Mouse (Mus musculus): ENCODE results near the gene Socs2. TPM values are rescaled to one million over a fixed set of nuclear protein-coding genes. Genes with fewer than 3 reads are reported as not detected.
"Not testable (repeated sequence)": the region's sequence is repeated elsewhere in the genome, so short reads cannot be mapped to it uniquely, and the experiment has no call there.

Socs2 gene
- total RNA-seq, 2 experiments from 2014 or later = 34.3 to 39.3 TPM

DNA sequence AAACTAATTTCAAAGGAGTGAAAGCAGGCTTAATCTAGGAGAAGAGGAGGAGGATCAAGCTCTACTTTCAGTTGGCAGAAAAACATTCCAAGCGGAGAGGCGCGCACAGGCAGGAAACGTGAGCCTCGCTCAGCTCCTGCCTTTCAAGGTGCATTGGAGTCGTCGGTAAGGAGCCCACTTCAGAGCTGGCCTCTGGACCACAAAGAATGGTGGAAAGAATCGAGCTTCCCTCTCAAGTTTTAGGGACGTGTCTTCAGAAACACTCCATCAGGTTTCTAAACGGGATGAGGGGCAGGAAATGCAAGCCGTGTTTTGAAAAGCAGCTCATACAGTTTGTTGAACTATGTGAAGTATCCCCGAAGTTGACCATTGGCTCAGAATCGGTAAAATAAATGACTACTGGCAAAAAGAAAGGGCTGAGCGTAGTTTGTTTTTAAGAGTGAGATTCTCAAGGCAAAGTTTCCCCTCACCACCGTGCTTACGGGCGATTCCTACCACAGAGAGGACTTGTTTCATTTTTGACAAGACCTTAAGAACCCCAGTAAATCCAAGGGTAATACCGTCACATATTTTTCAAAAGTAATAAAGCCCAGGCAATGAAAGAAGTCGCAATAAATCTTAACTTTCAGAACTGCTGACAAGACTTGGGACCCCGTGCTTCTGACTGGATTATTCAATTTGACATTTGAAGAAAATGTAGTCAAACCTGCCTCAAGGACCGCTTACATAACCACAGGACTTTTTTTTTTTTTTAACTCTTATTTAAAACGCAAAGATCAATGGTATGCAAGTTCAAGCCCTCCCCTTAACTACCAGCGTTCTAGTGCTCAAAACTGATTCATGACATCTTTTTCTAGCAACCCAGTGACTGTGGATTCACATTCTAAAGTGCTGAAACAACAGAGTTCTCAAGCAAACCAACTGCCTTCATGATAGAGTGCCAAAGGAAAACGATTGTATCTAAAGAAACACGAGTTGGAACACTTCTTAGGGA, 21.9 kb downstream of the Socs2 start:
- DNase-seq = peak in 1 of 2 experiments; percentile 75

DNA sequence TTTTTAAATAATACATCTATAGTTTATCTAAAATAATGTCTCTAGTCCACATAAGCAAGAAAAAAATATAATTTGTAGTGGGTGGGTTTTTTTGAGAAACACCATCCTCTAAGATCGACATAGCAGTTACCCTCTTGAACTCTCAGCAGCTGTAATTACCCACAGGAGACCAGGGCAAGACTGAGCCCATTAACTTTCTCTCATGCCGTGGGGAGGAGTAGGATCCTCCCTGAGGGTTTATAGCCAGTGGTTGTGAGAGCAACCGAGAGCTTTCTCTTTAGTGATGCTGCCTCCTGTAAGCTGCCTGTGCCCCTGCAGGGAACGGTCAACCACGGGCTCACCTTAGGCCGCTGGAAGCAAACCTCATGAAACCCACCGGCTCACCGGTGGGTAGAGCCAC, 24.9 kb downstream of the Socs2 start:
- DNase-seq = no peak

DNA sequence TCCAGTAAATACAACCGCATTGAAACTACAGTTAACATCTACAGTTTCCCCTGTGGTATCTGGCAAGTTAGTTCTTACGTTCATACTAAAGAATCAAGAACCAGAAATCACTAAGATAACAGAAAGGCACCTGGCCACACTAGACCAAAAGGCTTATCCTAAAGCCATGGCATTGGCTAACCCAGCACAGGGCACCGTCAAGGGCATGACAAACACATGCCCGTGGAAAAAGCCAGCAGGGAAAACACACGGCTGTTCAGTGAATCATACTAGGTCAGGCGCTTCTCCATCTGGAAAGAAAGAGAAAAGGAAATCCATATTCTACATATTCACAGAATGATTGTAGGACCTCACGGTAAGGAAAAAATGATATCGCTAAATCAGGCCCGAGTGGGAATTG, 26.1 kb downstream of the Socs2 start:
- DNase-seq = no peak

DNA sequence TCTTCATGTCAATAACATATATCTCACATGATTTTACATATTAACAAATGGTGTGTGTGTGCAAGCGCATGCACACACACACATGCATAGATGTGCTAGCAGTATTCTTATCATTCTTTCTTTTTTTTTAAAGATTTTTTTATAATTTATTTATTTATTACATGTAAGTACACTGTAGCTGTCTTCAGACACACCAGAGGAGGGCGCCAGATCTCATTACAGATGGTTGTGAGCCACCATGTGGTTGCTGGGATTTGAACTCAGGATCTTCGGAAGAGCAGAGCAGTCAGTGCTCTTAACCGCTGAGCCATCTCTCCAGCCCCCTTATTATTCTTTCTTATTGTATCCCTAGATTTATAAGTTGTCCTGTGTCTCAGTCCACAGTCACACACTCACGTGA, 27.2 kb downstream of the Socs2 start:
- not testable (repeated sequence) for DNase-seq

DNA sequence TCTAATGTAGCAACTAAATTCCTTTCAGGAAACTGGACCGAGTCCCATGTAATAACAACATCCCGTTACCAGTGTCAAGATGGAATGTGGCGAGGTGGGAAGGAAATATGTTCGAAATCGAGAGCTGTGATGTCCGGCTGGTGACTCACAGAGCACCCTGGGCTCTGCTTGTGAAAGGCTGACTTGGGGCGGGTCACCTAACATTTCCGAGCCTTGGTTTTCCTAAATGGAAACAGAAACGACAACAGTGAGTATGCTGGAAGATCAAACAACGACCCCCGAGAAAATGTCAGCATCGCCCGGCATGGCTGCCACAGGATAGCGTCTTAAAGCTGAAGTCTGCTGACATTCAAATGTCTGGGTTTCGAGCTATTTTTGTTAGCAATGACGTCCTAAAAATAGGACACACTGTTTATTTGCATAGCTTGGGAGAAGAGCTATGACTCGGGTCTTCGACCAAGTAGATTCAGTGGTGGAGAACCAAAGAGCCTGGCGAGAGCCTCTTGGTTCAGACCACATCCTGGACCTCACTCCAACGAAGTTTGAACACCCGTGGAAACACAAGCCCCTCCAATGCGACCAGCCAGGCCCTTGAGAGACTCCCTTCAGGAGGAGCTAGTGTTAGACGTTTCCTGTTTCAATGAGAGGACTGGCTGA, 28.0 kb downstream of the Socs2 start:
- peak; percentile 76 to 83 for DNase-seq

DNA sequence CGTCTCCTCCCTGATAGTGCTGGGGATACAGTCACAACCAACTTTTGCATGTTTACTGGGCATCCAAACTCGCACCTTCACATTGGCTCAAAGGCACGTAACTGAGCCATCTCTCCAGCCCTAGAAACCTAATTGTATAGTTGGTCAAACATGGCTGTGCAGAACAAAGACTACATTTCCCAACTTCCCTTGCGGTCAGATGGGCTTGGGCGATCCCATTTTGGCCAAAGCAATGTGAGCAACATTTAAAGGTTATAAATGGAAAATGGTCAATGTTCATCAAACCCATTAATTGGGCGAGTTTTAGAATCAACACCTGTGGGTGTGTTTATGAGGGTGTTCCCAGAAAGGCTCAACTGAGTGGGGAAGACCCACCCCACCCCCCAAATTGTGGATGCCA, 30.5 kb downstream of the Socs2 start:
- DNase-seq = no peak

DNA sequence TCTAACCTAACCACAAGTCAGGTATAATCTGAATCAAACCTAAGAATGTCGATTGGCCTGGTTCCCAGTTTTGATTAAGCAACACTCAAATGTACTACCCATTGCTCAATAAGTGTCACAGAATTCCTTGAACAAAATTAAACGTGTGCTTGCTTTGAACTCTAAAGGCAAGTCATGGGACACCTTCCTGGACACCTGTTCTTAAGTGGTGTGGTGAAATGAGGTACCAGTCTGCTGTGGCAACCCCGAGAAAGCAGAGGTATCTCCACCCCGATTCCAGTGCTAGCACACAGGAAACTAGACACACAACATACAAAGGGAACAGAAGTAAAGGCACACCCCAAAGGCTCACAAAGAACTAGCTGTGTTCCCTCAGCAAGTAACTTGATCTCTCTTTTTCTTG, 31.2 kb downstream of the Socs2 start:
- DNase-seq = no peak

DNA sequence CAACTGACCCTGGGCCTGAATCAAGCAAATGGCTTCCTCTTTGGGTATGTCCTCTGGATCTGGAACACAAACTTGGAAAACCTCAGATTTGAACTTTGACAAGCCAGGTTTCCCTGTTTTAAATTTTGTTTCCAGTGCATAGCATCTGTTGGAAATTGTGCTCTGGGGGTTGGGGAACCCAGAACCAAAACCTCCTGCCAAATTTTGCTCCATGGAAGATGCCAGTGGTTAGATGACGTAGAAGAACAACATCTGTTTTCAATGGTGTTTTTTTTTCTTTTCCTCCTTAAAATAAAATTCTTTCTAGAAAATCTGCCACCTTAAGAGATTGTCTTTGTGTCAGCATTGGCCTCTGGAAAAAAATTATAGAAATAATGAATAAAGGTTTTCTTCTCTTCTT, 31.9 kb downstream of the Socs2 start:
- DNase-seq = no peak

DNA sequence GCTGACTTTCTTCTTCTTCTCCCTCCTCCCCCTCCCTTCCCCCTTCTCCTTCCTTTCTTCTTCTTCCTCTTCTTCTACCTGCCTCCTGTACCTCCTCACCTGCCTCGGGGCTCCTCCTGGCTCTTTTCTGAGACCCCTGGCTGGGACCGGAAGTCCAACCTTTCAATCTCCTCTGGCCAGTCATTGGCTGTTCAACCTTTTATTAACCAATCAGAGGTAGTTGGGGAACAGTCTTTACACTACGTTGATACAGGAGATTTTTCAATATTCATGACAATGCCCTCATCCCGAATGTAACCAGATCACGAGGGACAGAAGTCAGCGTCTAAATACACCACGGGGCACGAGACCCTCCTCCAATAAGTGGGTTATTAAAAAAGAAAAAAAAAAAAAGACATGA, 32.5 kb downstream of the Socs2 start:
- no peak for DNase-seq

DNA sequence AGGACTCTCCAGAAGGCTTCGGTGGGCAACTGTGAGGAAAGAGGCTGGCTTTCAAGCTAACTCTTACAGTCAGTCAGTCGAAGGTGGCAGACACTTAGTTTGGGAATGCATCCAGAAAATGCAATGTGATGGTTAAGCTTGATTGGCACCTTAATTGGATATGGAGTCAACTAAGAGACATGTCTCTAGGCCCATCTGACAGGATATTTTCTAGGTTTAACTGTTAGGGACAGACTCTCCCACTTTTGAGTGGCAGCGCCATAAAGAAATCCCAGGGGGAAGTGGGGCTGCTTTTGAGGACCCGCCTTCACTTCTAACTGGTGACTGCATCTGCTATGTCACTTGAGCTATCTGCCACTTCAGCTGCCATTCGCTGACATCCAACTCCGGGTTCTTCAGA, 43.6 kb downstream of the Socs2 start:
- DNase-seq = no peak

DNA sequence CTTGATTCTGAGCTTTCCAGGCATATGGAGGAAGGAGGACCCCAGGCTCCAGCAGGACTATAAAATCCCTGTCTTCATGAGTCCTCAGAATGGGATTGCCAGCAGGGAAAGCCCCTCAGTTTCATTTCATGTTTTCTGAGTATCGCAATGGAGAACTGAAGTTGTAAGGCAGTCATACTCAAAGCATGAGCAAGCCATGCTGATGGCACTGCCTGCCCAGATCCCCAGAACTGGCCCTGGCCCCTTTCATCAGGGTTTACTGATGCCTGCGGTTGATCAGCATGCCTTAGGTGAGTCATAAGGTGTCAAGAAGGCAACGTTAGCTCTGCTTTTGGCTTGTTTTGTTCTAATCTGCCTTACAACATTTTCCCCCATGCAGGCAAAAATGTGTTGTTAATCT, 45.0 kb downstream of the Socs2 start:
- no peak for DNase-seq

DNA sequence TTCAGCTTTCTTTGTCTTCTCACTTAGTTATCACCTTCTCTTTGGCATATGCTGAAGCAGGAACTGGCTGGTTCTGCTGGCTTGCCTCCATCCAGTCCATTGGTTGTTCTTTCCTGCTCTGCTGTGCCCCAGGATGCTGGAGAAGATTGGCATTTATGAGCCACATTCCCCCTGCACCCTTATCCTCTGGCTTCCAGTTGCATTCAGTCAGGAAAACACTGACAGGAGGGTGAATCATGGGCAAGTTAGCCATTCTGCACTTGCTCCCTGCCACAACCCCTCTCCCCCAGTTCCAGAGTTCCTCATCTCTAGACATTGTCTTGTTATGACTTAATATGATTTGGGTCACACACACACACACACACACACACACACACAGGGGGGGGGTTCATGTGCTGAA, 47.8 kb downstream of the Socs2 start:
- DNase-seq = no peak

DNA sequence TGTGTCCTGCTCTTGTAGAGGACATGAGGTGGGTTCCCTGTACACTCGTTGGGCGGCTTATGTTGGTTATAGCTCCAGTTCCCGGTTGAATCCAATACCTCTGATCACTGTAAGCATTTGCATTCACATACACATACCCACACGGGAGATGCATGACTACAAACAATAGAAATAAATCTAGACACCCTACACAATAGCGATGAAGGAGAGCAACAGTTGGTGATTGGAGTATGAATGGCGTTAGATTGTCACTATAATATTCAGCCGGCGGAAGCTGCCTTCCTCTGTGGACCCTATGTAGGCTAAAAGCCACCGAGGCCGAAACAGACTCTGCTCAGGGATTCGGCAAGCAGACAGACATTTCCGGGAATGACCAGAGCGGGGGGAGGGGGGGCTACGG, 48.8 kb downstream of the Socs2 start:
- no peak for DNase-seq

DNA sequence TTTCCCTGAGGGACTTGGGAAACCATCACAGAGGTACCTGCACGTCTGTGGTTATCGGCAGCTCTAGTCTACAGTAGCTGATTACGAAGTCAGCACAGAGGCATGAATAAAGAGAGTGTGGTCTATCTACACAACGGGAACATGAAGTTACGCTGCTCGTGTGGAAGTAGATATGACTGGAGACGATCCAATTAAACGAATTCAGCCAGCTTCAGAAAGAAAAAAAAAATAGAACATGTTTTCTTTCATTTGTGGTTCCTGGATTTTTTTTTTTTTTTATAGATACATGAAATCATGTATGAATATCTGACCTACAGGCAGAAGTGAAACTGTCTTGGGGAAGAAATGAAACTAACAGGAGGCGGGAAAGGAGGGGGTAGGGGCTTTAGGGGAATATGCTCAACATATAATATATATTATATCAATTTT, 49.3 kb downstream of the Socs2 start:
- DNase-seq = no peak

DNA sequence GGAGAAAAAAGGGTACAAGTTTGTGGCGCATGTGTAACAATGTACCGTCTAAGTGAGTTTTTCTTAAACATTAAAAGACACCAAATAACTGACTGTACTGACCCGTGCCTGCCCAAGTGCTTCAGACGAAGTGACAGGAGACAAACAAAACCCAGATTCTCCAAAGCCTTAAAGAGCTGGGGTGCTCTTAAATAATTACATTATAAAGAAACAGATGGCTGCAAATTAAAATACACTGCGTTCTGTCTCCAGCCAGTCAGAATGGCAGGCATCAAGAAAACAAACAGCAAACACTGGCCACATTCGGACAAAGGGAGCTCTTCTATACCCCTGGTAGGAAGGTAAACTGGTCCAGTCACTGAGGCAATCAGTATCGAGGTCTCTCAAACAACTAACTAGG, 49.7 kb downstream of the Socs2 start:
- no peak for DNase-seq

DNA sequence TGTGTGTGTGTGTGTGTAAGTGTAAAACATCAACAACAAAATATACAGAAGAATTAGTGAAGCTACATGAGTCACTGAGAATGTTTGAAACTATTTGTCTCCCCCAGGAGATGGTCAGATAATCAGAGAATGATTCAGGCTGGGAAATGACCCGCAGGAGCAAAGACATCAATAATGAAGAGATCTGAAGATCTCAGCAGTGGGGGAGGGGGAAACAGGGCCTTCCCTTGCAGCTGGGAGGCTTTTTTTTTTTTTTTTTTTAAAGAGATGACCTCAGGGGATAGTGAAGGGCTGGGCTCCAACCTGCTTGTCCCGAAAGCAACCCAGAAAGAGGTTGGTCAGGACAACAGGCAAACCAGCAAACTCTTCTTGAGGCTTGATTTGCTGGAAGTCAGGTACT, 54.7 kb downstream of the Socs2 start:
- DNase-seq = no peak

DNA sequence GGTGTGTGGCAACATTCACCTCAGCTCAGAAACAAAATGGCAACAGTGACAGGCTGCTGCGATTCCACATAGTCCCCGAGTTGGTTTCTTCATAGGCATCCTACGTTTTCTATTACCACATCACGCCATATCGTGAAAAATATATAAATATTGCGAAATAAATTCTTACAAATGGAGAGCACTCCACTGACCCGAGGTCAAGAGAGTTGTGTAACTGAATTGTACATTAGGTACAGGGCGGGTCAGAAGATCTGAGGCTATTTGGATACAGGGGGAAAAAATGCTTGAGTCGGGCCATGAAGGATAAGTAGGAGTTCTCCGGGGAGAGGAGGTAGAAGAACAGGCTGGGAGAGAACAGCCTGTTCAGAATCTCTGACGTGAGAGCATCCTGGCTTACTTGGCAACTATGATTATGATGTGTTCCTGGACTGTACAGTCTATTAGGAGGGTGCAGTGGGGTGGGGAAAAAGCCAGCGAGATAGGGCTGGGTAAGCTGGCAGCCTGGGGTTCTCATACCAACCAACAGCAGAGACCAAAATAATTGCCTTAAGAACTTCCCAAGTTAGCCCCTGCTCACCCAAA, 55.6 kb downstream of the Socs2 start:
- DNase-seq = peak; percentile 59 to 79

DNA sequence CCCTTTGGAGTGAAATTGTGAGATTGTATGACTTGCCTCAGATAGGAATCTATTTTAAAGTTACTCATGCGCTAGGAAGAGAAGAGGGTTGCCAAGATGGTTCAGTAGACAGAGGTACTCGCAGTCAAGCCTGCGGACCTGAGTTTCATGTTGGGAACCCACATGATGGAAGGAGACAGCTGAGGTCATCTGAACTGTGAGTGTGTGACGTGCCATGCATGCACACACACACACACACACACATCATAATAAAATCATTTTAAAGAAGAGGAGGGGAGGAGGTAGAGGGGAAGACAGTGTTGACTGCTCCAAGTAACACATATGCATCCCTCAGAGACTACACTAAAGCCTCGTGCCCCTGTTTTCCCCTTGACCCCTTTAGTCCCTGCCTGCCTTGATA, 56.9 kb downstream of the Socs2 start:
- DNase-seq = no peak

DNA sequence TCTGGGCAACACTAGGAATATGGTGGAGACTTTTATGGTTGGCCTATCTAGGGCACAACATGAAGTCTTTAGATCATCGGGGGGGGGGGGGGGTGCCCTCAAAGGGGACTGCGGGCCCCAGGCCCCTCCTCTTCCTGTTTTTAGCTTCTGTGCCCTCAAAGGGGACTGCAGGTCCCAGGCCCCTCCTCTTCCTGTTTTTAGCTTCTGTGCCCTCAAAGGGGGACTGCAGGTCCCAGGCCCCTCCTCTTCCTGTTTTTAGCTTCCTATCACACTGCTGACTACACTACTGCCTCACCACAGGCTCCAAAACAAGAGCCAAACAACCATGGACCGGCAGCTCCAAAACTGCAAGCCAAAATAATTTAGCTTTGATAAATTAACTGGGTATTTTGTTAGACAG, 59.3 kb downstream of the Socs2 start:
- DNase-seq = no peak

DNA sequence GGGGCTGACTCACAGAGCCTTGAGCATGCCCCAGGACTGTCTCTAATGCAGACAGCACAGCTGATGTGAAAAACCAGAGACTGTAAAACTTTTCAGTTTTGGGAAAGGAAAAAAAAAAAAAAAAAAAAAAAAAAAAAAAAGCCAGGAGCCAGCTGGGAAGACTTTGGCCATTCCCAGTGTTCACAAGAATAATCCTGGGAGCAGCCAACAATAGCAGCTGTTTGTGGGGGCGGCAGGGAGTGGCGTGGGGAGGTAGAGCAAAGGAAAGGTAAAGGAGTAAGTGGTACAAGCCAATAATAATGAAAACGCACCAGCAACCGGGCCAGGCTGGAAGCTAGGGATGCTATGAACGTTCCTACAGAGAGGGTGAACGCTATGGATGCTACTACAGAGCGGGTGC, 60.3 kb downstream of the Socs2 start:
- no peak for DNase-seq

DNA sequence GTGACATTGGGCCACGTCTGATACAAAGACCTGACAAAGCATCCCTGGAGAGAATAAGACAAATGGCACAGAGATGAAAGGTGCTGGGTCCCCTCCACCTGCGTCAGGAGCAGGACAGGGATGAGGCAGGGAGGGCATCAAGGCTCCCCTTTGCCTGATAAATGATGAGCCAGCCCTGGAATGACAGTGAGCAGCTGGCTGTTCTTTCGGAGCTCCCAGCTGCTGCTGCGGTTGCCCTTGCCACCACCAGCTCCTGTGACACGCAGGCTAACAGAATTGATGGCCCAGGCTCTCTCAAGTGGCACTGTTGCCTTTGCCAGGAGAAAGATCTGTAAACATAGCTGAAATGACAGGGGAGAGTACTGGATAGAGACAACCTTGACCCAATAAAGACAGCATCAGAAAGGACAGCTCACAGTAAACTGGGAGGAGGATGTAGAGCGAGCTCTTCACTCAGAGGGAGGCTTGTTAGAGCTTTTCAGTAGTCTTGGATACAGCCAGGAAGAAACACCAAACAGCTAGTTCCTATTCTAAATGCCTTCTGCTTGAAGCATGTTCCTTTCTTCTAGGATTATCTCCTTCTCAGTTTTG, 61.2 kb downstream of the Socs2 start:
- peak in 1 of 2 experiments; percentile 13 for DNase-seq

DNA sequence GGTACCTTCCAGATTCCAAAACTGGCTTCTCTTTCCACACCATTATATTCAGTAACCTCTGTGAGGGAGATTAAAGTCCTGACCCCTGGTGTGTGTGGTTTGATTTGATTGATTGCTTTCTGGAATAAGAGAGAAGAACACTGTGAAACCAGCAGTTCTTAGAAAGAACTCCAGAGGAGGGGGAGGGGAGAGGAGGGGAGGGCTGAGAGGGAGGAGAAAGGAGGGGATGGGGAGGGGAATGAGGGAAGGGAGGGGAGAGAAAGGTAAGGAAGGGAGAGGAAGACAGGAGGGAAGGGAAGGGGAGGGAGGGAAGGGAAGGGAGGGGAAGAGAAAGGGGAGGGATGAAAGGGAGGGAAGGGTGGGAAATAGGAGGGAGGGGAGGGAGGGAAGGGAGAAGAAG, 62.3 kb downstream of the Socs2 start:
- no peak for DNase-seq

DNA sequence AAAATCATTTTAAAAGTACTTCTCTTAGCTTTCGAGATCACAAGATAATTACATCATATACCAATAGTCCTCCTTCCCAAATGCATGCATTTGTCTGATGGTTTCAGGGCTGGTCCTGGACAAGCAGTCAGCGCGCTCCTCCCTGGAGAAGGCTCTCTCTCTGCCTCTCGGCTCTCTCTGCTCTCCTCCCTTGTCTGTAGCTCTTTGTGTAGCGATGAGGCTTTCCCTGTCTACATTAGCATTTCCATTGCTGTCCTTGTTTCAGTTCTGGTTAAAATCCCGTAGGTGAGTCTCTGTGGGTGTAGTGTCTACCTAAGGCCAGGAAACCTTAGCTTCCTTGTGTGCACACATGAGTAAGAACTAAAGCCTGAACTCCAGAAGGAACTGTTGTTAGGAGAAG, 62.9 kb downstream of the Socs2 start:
- DNase-seq = no peak
